Mouse (Mus musculus) adrenal gland, adult (tissue): ENCODE data around the gene Yy1.
"Not testable (repeated sequence)": the region's sequence is repeated elsewhere in the genome, so short reads cannot be mapped to it uniquely, and the experiment has no call there.

Source experiments
- DNase-seq, 2 experiments: peaks; one replicate each; pipeline ENCODE4 v3.0.0; 2022 to 2023; ENCODE audit warnings: low spot score in 1 of 2; ENCODE audit not compliant: inconsistent age in 2 of 2

Yy1 gene

GRCm38 (mm10) chr12:108825561-108826224 is 32.9 kb downstream of the Yy1 start:
- DNase-seq = peak in 1 of 2 experiments; percentile 76

GRCm38 (mm10) chr12:108826282-108826957 is 33.6 kb downstream of the Yy1 start:
- peak in 1 of 2 experiments; percentile 37 for DNase-seq

- peak in 1 of 2 experiments; percentile 46 for DNase-seq
Measured at GRCm38 (mm10) chr12:108826958-108827535, 34.3 kb downstream of the Yy1 start.

- DNase-seq = no peak
Measured at GRCm38 (mm10) chr12:108827641-108828040, 34.9 kb downstream of the Yy1 start.

GRCm38 (mm10) chr12:108829636-108830035 is 36.9 kb downstream of the Yy1 start:
- DNase-seq = peak; percentile 66 to 86

- no peak for DNase-seq
Measured at GRCm38 (mm10) chr12:108830358-108830757, 37.6 kb downstream of the Yy1 start.

- DNase-seq = peak; percentile 96 to 98
Measured at GRCm38 (mm10) chr12:108831966-108832643, 39.3 kb downstream of the Yy1 start.

- DNase-seq = peak; percentile 85 to 92
Measured at GRCm38 (mm10) chr12:108832851-108833250, 40.1 kb downstream of the Yy1 start.

- DNase-seq = peak in 1 of 2 experiments; percentile 64
Measured at GRCm38 (mm10) chr12:108833408-108833807, 40.6 kb downstream of the Yy1 start.

- DNase-seq = peak in 1 of 2 experiments; percentile 65
Measured at GRCm38 (mm10) chr12:108834337-108834736, 41.6 kb downstream of the Yy1 start.

GRCm38 (mm10) chr12:108834786-108835185 is 42.0 kb downstream of the Yy1 start:
- DNase-seq = peak in 1 of 2 experiments; percentile 70

- DNase-seq = no peak
Measured at GRCm38 (mm10) chr12:108835208-108835839, 42.6 kb downstream of the Yy1 start.

GRCm38 (mm10) chr12:108835840-108836409 is 43.2 kb downstream of the Yy1 start, which contains the start of the genes Slc25a29 and Slc25a47:
Slc25a29 (minus strand) TSS chr12:108835883.
Slc25a47 (plus strand) TSS chr12:108836046.
- DNase-seq = peak; percentile 98

- DNase-seq = peak in 1 of 2 experiments; percentile 60
Measured at GRCm38 (mm10) chr12:108836722-108837121, 43.9 kb downstream of the Yy1 start.

- DNase-seq = no peak
Measured at GRCm38 (mm10) chr12:108841181-108841580, 48.4 kb downstream of the Yy1 start.

- peak in 1 of 2 experiments; percentile 70 for DNase-seq
Measured at GRCm38 (mm10) chr12:108842663-108843062, 49.9 kb downstream of the Yy1 start.

GRCm38 (mm10) chr12:108848033-108848432 is 55.3 kb downstream of the Yy1 start:
- DNase-seq = not testable (repeated sequence)

GRCm38 (mm10) chr12:108849488-108850022 is 56.8 kb downstream of the Yy1 start:
- no peak for DNase-seq

GRCm38 (mm10) chr12:108850129-108850528 is 57.4 kb downstream of the Yy1 start:
- peak in 1 of 2 experiments; percentile 12 for DNase-seq

GRCm38 (mm10) chr12:108850886-108851285 is 58.1 kb downstream of the Yy1 start:
- no peak for DNase-seq
